Mouse (Mus musculus): ENCODE measurements at regions not wholly inside any gene's neighbourhood (a gene's known extent, or its start where the extent isn't known, plus 50 kb on each side); places are given as distances from the start of the nearest gene placed in this dataset.
A peak's percentile ranks its signal among the peaks of the same experiment; 100 is the strongest.

DNA sequence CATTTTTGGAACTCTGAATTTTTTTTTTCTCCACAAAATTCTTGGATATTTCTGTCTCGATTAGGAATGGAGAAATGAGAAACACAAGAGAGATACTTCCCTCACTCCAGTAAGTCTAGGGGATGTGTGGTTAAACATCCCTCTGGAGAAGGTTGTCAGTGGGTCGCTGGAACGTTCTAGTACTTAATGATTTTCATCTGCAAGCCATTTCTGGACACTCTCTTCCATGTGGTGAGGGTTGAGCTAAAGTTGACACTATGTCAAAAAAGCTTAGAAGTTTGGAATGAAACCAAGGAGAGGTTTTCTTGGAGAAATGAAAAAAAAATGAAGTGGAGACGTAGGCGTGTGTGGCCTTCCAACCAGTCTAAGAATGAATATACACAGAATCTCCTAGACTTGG lies 268.0 kb downstream of the Hhipl2 start:
- DNase-seq (ENCODE audit: low spot score) (no peak), ATAC-seq (replicated peaks; ENCODE audit: insufficient number of reproducible peaks, low FRiP score, low TSS enrichment, low read depth) (no peak)
- no peaks in the 10 kb centered on the region for H3K27me3 ChIP-seq (ENCODE audit: control insufficient read depth, insufficient read depth, low read length)
- H3K27ac ChIP-seq (replicated peaks; ENCODE audit: low read depth, low read length): no peak overlapping the region
- H3K4me1 ChIP-seq (ENCODE audit: control insufficient read depth, insufficient read depth, low read length): no peaks in the 10 kb centered on the region
- 86% methylated on average over 5 of the region's 5 CpGs for WGBS
- H3K9ac ChIP-seq (replicated peaks; ENCODE audit: low read length): no peak overlapping the region
- no peak overlapping the region for H3K4me3 ChIP-seq (ENCODE audit: low read depth, low read length)
- no peaks in the 10 kb centered on the region for H3K9me3 ChIP-seq (replicated peaks; ENCODE audit: control insufficient read depth, low read length)
- no peaks in the 10 kb centered on the region for H3K36me3 ChIP-seq (replicated peaks; ENCODE audit: control insufficient read depth, insufficient read depth, low read depth, low read length)
- H3K4me2 ChIP-seq (ENCODE audit: low read depth, low read length): no peak overlapping the region

DNA sequence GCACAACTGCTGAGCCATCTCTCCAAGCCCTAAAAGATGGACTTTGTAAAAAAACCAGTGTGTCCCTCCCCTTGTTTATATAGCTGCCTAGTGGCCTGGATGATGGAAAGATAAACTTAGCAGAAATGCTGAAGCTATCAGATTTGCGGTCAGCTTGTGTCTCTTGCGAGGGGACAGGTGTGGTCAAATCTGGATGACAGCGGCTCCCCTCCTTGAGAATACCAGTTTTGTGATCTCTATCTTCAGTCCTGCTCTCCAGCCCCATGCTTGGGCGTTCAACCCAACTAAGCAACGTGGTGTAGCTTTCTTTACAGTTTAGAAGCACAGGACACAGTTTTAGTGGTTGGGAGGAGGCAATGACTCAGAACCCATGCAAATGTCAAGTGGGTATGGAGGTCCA lies 274.7 kb downstream of the Hhipl2 start:
- no peaks in the 10 kb centered on the region for H3K27me3 ChIP-seq (ENCODE audit: control insufficient read depth, insufficient read depth, low read length)
- no peak for DNase-seq (ENCODE audit: low spot score)
- no peaks in the 10 kb centered on the region for H3K36me3 ChIP-seq (replicated peaks; ENCODE audit: control insufficient read depth, insufficient read depth, low read depth, low read length)
- H3K4me3 ChIP-seq (ENCODE audit: low read depth, low read length): no peak overlapping the region
- WGBS: 84% methylated on average over 5 of the region's 5 CpGs
- H3K4me1 ChIP-seq (ENCODE audit: control insufficient read depth, insufficient read depth, low read length): no peaks in the 10 kb centered on the region
- no peak overlapping the region for H3K4me2 ChIP-seq (ENCODE audit: low read depth, low read length)
- H3K27ac ChIP-seq (replicated peaks; ENCODE audit: low read depth, low read length): no peak overlapping the region
- ATAC-seq (replicated peaks; ENCODE audit: insufficient number of reproducible peaks, low FRiP score, low TSS enrichment, low read depth): no peak
- H3K9me3 ChIP-seq (replicated peaks; ENCODE audit: control insufficient read depth, low read length): no peaks in the 10 kb centered on the region
- H3K9ac ChIP-seq (replicated peaks; ENCODE audit: low read length): no peak overlapping the region

DNA sequence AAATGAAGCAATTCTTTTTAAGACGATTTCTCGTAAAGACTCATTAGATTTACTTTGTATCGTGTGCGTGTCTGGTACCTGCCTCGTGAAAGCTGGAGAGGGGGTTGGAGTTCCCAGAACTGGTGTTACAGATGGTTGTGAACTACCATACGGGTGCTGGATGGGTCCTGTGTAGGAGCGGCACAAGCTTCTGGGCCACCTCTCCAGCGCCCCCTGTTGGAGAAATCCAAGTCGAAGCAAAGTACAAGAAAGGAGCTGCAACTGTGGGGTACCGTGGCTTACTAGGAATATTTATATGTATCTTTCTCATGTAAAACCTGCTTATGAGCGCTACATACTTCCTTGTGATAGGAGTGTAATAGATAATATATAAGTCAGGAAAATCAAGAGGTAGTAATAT lies 281.3 kb downstream of the Hhipl2 start:
- Histone ChIP-seq H3K27ac (replicated peaks; ENCODE audit: low read depth, low read length) (no peak overlapping the region), H3K4me2 (ENCODE audit: low read depth, low read length) (no peak overlapping the region), H3K4me3 (ENCODE audit: low read depth, low read length) (no peak overlapping the region), H3K9me3 (replicated peaks; ENCODE audit: control insufficient read depth, low read length) (no peaks in the 10 kb centered on the region), H3K4me1 (ENCODE audit: control insufficient read depth, insufficient read depth, low read length) (no peaks in the 10 kb centered on the region), H3K9ac (replicated peaks; ENCODE audit: low read length) (no peak overlapping the region), H3K27me3 (ENCODE audit: control insufficient read depth, insufficient read depth, low read length) (no peaks in the 10 kb centered on the region), H3K36me3 (replicated peaks; ENCODE audit: control insufficient read depth, insufficient read depth, low read depth, low read length) (no peaks in the 10 kb centered on the region)
- ATAC-seq (replicated peaks; ENCODE audit: insufficient number of reproducible peaks, low FRiP score, low TSS enrichment, low read depth) (no peak), DNase-seq (ENCODE audit: low spot score) (peak; percentile 9)
- 78% methylated on average over 11 of the region's 11 CpGs for WGBS

DNA sequence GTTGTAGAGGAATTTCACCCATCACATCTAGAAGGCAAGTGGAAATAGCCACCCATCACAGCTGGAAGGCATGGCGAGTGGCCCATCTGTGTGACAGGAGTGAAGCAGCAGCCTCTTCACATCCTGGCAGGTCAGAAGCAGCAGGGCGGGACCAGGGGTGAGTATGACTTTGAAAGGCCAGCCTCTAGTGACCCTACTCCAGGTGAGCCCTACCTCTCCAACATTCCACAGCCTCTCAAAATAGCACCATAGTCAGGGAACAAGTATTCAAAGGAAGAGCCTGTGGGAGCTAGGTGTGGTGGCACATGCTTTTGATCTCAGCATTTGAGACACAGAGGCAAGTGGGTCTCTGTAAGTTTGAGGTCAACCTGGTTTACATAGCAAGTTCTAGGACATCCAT lies 284.9 kb downstream of the Hhipl2 start:
- Histone ChIP-seq H3K9me3 (replicated peaks; ENCODE audit: control insufficient read depth, low read length) (no peaks in the 10 kb centered on the region), H3K27me3 (ENCODE audit: control insufficient read depth, insufficient read depth, low read length) (no peaks in the 10 kb centered on the region), H3K4me1 (ENCODE audit: control insufficient read depth, insufficient read depth, low read length) (no peaks in the 10 kb centered on the region), H3K9ac (replicated peaks; ENCODE audit: low read length) (no peak overlapping the region), H3K4me3 (ENCODE audit: low read depth, low read length) (no peak overlapping the region), H3K27ac (replicated peaks; ENCODE audit: low read depth, low read length) (no peak overlapping the region), H3K4me2 (ENCODE audit: low read depth, low read length) (no peak overlapping the region), H3K36me3 (replicated peaks; ENCODE audit: control insufficient read depth, insufficient read depth, low read depth, low read length) (no peaks in the 10 kb centered on the region)
- ATAC-seq (replicated peaks; ENCODE audit: insufficient number of reproducible peaks, low FRiP score, low TSS enrichment, low read depth): no peak
- no peak for DNase-seq (ENCODE audit: low spot score)
- WGBS: 84% methylated on average over 2 of the region's 2 CpGs

DNA sequence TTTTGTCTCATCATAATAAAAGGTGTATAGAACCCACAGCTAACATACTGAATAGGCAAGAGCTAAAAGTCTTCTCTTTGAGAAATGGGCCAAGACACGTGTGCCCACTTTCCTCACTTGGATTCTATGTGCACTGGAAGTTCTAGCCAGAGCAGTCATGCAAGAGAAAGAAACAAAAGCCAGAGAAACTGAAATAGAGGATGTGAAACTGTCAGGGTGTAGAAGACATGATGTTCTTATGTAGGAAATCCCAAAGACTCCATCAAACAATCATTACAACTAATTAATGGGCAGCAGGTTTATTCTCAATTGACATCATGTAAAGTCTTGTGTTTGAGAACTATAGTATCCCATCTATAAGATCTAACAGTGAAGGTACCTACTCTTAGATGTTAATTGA lies 294.9 kb downstream of the Hhipl2 start:
- Histone ChIP-seq H3K27me3 (ENCODE audit: control insufficient read depth, insufficient read depth, low read length) (no peaks in the 10 kb centered on the region), H3K9ac (replicated peaks; ENCODE audit: low read length) (no peak overlapping the region), H3K4me3 (ENCODE audit: low read depth, low read length) (no peak overlapping the region), H3K4me2 (ENCODE audit: low read depth, low read length) (no peak overlapping the region), H3K9me3 (replicated peaks; ENCODE audit: control insufficient read depth, low read length) (no peaks in the 10 kb centered on the region), H3K4me1 (ENCODE audit: control insufficient read depth, insufficient read depth, low read length) (no peaks in the 10 kb centered on the region), H3K36me3 (replicated peaks; ENCODE audit: control insufficient read depth, insufficient read depth, low read depth, low read length) (no peaks in the 10 kb centered on the region), H3K27ac (replicated peaks; ENCODE audit: low read depth, low read length) (no peak overlapping the region)
- no peak for DNase-seq (ENCODE audit: low spot score)
- 85% methylated on average over 1 of the region's 1 CpGs for WGBS
- no peak for ATAC-seq (replicated peaks; ENCODE audit: insufficient number of reproducible peaks, low FRiP score, low TSS enrichment, low read depth)

DNA sequence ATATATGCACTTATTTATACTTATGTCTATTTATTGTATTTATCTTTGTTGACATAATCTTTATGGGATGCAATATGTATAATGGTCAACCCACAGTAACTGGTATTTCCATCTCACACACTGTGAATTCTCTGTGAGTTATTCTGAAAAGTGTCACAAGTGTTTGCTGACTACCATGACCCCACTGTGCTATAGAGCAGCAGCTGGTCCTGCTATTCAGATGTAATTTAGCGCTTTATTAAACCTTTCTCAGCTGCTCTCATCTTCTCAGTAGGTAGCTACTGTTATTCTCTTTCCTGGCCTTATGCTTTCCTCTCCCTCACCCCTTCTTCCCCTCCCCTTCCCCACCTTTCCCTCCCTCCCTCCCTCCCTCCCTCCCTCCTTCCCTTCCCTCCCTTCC lies 296.0 kb upstream of the Dusp10 start:
- no peak for ATAC-seq (replicated peaks; ENCODE audit: insufficient number of reproducible peaks, low FRiP score, low TSS enrichment, low read depth)
- 79% methylated on average over 1 of the region's 1 CpGs for WGBS
- H3K9ac ChIP-seq (replicated peaks; ENCODE audit: low read length): no peak overlapping the region

DNA sequence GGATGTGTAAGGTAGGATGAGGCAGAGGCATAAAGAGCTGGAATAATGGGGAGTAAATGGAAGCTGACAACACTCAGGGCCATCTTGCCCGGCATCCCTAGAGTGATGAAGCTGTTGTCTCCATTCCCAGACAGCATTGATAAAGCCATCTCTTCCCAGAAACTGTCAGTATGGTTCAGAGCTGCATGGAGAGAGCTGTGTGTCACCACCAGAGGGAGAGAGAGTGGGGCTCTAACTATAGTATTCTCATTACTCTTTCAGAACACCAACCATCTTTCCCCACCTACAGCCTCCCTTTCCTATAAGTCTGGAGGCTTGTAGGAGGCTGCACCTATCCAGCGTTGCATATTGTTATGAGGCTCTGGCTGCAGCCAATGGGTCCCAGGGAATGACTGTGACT lies 264.0 kb upstream of the Dusp10 start:
- H3K4me3 ChIP-seq (ENCODE audit: low read depth, low read length): no peak overlapping the region
- H3K27ac ChIP-seq (replicated peaks; ENCODE audit: low read depth, low read length): no peak overlapping the region
- H3K9ac ChIP-seq (replicated peaks; ENCODE audit: low read length): no peak overlapping the region
- H3K4me1 ChIP-seq (ENCODE audit: control insufficient read depth, insufficient read depth, low read length): no peaks in the 10 kb centered on the region
- 88% methylated on average over 2 of the region's 2 CpGs for WGBS
- DNase-seq (ENCODE audit: low spot score) (no peak), ATAC-seq (replicated peaks; ENCODE audit: insufficient number of reproducible peaks, low FRiP score, low TSS enrichment, low read depth) (no peak)
- H3K9me3 ChIP-seq (replicated peaks; ENCODE audit: control insufficient read depth, low read length): no peaks in the 10 kb centered on the region
- no peak overlapping the region for H3K4me2 ChIP-seq (ENCODE audit: low read depth, low read length)
- H3K36me3 ChIP-seq (replicated peaks; ENCODE audit: control insufficient read depth, insufficient read depth, low read depth, low read length): no peaks in the 10 kb centered on the region
- no peaks in the 10 kb centered on the region for H3K27me3 ChIP-seq (ENCODE audit: control insufficient read depth, insufficient read depth, low read length)

More for the DNA sequence above, 296.0 kb upstream of the Dusp10 start:
- no peaks in the 10 kb centered on the region for H3K36me3 ChIP-seq (replicated peaks; ENCODE audit: control insufficient read depth, insufficient read depth, low read depth, low read length)
- no peaks in the 10 kb centered on the region for H3K27me3 ChIP-seq (ENCODE audit: control insufficient read depth, insufficient read depth, low read length)
- no peak for DNase-seq (ENCODE audit: low spot score)
- H3K4me2 ChIP-seq (ENCODE audit: low read depth, low read length): no peak overlapping the region
- H3K4me3 ChIP-seq (ENCODE audit: low read depth, low read length): no peak overlapping the region
- no peaks in the 10 kb centered on the region for H3K4me1 ChIP-seq (ENCODE audit: control insufficient read depth, insufficient read depth, low read length)
- H3K9me3 ChIP-seq (replicated peaks; ENCODE audit: control insufficient read depth, low read length): no peaks in the 10 kb centered on the region
- H3K27ac ChIP-seq (replicated peaks; ENCODE audit: low read depth, low read length): no peak overlapping the region

DNA sequence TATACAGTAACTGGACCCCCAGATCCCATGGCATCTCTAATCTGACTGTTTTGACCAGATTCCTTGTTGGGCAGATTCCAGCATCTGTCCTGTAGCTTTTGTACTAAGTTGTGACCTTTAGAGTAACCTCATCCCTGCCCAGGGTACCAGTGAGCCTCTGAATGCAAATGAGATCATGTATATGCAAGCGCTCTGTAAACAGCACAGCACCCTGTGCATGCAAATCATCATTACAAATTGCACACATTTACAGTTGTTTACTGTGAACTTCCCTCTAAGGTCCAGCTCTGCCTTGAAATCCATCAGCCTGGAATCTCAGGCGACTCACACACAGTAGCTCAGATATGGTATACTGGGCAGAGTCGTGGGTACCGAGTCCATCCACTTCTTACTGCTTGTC lies 258.6 kb upstream of the Dusp10 start:
- DNase-seq (ENCODE audit: low spot score) (no peak), ATAC-seq (replicated peaks; ENCODE audit: insufficient number of reproducible peaks, low FRiP score, low TSS enrichment, low read depth) (no peak)
- Histone ChIP-seq H3K4me3 (ENCODE audit: low read depth, low read length) (no peak overlapping the region), H3K36me3 (replicated peaks; ENCODE audit: control insufficient read depth, insufficient read depth, low read depth, low read length) (no peaks in the 10 kb centered on the region), H3K27ac (replicated peaks; ENCODE audit: low read depth, low read length) (no peak overlapping the region), H3K27me3 (ENCODE audit: control insufficient read depth, insufficient read depth, low read length) (no peaks in the 10 kb centered on the region), H3K4me2 (ENCODE audit: low read depth, low read length) (no peak overlapping the region), H3K9me3 (replicated peaks; ENCODE audit: control insufficient read depth, low read length) (no peaks in the 10 kb centered on the region), H3K9ac (replicated peaks; ENCODE audit: low read length) (no peak overlapping the region), H3K4me1 (ENCODE audit: control insufficient read depth, insufficient read depth, low read length) (no peaks in the 10 kb centered on the region)
- WGBS: 92% methylated on average over 4 of the region's 4 CpGs

DNA sequence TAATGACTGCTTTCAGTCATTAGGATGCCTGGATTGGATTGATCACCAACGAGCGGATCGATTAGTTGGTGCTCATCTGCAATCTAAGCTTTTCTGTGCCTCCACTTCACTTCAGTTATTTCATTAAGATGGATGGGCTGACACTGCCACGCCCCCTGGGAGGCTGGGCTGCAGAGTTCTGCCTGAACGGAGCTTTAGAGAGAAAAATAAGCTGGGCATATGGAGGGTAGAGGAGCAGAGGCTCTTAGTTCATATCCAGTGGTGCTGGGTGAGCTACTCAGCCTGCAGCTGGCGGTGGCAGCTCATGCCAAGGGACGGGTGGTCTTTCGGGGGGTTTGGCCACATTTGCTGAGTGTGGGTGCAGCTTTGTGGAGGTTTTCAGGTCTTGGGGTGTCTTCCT lies 256.4 kb upstream of the Dusp10 start:
- WGBS: 76% methylated on average over 8 of the region's 8 CpGs
- H3K4me2 ChIP-seq (ENCODE audit: low read depth, low read length): no peak overlapping the region
- H3K9me3 ChIP-seq (replicated peaks; ENCODE audit: control insufficient read depth, low read length): no peaks in the 10 kb centered on the region
- no peaks in the 10 kb centered on the region for H3K4me1 ChIP-seq (ENCODE audit: control insufficient read depth, insufficient read depth, low read length)
- no peak for ATAC-seq (replicated peaks; ENCODE audit: insufficient number of reproducible peaks, low FRiP score, low TSS enrichment, low read depth)
- H3K36me3 ChIP-seq (replicated peaks; ENCODE audit: control insufficient read depth, insufficient read depth, low read depth, low read length): no peaks in the 10 kb centered on the region
- no peak overlapping the region for H3K27ac ChIP-seq (replicated peaks; ENCODE audit: low read depth, low read length)
- no peak for DNase-seq (ENCODE audit: low spot score)
- no peak overlapping the region for H3K4me3 ChIP-seq (ENCODE audit: low read depth, low read length)
- H3K27me3 ChIP-seq (ENCODE audit: control insufficient read depth, insufficient read depth, low read length): no peaks in the 10 kb centered on the region
- H3K9ac ChIP-seq (replicated peaks; ENCODE audit: low read length): no peak overlapping the region

Data from embryonic facial prominence, embryonic 11.5 days (tissue).